Mouse (Mus musculus) CD4-positive, CD25-positive, alpha-beta regulatory T cell, adult 4 months (primary cell): Measurements from ENCODE around the gene Kpna6. TPM values are rescaled to one million over a fixed set of nuclear protein-coding genes. Genes with fewer than 3 reads are reported as not detected.

Experiments used
- ATAC-seq: one replicate; pipeline ENCODE4 v1.8.0; 2017
- polyA plus RNA-seq, 2 experiments: library from polyadenylated mRNA; unstranded; fragments of 100-300 nt; shearing (Covaris generic); gene quantifications; one replicate each; pipeline ENCODE4 v1.2.1; 2017

Kpna6 gene
- polyA plus RNA-seq, 2 experiments from 2014 or later = 11.8 to 12.0 TPM

DNA sequence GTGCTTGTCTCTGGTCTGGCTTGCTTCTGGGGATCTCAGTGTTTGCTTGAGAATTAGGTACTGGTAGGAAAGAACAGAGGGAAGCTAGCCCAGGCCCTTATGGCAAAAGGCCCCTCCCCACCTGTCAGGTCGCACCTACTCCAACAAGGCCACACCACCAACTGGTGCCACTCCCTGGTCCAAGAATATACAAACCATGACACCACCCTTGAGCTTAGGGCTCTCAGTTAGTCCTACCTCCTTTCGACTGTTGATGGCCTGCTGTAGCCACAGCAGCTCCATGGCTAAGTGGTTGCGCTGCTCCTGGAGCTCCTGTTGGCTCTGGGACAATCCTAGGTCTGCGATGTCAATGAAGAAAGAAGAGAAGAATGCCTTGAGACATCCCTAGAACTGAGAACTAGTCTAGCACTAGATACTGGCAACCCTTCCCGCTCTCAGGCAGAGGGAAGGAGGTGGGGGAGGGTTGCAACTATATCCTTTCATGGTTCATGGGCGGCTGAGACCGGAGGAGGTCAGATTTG is 55.4 kb downstream of the Kpna6 start:
- no peak for ATAC-seq

DNA sequence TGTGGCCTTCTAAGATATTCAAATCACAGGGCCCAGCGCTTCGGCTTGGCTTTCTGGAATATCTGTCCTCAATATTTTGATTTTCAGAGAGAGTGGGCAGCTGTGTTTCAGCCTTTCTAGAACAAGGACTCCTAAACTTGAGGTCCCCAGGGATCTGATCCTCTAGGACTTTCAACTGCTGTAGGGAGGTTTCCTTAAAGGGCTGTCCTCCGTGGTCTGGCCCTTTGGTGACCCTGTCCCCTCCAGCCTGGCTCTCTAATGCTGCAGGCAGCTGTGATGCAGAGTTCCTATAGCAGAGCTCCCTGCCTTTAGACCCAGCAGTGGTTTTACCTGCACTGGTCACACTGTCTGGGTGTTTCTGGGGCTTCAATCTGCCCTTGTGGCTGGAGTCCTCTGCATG is 55.9 kb downstream of the Kpna6 start:
- no peak for ATAC-seq

DNA sequence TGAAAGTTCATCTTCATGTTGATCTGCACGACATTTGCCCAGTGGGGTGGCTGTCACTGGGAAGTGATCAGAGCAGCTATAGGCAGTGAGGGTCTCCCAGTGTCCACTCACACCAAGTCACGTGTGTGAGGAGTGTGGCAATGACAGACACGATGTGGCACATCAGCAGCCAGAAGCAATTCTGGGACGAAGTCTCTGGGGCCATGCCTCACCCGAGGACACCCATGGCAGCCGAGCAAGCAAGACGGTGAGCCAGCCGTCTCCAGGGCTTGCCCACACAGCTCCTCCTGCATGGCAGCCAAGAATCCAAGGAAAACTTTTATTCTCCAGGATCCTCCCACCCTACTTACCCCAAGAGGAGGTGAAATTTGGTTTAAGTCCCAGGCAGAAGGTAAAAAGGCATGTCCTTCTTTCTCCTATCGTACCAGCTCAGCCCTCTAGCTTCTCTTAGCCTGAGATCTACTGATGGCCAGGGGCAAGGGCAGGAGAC is 56.7 kb downstream of the Kpna6 start:
- ATAC-seq = no peak

DNA sequence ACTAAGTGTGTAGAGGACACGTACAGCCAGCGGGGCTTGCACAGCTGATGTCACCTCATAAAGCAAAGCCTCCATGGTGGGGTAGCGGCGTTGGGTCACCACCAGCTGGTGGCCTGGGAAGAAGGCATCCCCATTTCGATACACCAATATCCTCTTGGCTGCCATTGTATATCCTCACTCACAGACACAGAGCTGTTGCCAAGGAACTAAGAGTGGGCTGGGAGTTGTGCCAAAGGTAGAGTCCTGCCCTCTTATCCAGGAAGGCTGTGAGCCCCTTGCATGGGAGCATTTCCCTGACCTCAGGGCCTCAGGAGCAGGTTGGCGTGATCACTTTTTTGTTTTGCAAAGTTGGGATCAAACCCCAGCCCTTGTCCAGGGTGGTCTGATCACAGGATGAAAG is 58.5 kb downstream of the Kpna6 start, which contains the start of gene Dcdc2b:
TSS of gene Dcdc2b (minus strand) at position 165 of the 400 bp plus-strand sequence.
- ATAC-seq = no peak

DNA sequence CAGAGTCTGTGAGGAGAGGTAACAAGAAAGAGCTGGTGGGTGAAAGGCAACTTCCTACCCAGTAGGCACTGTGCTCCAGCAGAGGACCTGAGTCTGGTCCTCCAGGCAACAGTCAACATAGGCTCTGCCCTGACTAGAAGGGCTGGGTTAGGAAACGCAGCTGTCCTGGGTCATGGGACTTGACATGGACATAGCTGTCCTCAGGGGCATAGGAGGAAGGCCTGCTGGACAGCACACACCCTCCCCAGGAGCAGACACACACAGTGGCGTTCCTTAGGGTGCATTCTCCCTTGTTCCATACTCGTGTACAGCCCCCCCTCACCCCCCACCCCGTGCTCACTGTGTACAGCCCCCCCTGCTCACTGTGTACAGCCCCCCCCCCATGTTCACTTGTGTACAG is 62.1 kb downstream of the Kpna6 start:
- ATAC-seq = no peak

DNA sequence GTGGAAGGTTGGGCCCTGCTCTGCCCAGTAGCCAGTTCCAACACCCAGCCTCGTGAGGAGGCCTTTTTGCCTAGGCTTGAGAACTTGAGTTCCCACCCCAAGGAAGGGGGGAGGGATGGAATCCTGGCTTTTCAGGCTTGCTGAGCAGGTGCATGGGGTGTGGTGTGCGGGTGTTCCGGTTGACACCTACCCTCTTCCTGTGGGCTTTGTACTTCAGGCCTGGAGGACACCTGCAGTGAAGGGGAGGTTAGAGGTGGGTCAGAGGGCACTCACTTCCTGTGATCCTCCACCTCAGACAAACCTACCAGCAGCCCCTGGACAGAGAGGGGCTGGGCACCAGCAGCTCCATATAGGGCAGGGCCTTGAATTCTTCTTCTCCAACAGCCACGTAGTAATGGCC is 62.5 kb downstream of the Kpna6 start:
- peak; percentile 48 for ATAC-seq

DNA sequence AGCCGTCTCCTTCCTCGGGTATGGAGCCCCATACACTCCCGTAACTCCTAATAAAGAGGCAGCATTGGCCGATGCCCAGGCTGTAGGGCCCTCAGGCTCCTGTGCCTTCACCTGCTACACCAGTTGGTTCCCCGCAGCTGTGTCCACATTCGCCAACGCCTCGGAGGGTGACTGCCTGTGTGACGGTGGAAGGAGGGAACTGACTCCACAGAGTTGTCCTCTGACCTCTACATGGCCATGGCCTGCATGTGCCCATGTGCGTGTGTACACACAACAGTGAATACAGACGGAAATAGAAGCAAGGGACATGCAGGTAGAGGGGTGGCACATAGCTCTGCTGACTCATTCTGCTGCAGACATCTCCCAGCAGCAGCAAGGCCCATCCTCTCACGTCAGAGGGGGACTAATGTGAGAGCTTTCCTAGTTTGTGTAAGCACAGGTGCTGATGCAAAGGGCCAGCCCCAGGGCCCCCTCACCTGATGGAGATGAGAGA is 63.4 kb downstream of the Kpna6 start:
- no peak for ATAC-seq

DNA sequence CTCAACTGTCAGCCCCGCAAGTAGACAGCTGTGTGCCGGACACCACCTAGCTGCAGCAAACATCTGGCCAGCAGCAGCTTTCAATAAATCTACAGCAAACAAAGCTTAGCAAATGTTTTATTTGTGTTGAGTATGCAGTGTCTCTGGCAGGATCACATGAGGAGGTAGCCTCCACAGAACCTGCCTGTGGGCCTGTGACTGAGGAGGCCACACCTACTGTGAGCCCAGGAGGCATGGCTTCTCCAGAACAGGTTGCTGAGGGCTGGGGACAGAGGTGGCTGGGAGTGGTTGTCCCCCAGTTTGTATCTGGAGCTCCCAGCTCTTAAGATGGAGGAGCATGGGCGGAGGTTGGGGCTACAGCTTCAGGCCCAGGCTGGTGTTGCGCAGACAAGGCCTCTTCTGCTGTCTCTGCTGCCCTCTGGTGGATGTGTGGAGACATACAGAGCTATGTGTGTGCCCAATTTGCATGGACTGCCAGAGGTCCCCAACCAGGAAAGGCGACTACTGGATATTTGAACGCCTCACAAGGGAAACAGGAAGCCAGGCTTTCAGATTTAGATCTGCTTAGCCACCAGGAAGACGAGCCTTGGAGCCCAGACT is 64.0 kb downstream of the Kpna6 start:
- peak; percentile 93 for ATAC-seq

DNA sequence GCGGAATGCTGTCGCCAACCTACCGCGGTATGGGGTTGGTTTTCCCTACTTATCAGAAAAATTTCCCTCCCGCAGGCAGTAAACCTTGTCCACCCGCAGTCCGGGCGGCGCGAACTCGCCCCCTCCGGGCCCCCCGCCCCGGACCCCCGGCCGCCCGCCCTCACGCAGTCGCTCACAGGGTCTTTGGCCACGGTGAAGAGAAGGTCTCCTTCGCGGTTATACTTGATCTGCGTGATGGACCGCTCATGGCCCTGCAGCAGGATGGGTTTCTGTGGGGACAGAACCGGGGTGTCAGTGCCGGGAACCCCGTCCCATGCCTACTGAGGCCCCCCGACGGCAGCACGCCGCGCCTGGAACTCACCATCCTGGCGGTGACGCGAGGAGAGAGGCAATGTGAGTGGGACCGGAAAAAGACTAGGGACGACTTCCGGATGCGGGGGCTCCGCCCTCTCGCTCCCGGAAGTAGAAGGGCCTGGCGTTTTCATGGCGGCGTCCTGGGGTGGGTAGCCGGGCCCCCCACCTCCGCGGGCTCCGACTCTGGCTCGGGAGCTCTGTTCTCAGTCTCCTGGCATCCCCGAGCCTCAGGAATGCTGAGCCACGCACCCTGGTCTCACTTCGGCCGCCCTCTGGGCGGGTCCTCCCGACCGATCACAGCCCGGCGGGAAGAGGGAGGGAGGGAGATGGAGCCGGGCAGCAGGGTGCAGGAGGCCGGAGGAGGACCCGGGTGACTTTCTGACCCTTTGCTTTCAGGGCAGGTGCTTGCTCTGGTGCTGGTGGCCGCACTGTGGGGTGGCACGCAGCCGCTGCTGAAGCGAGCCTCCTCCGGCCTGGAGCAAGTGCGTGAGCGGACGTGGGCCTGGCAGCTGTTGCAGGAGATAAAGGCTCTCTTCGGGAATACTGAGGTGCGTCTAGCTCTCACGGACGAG is 72.1 kb downstream of the Kpna6 start, which contains the start of the genes Eif3i and Tmem234:
TSS of gene Eif3i (minus strand) at position 416 of the 926 bp plus-strand sequence.
TSS of gene Tmem234 (plus strand) at position 436 of the 926 bp plus-strand sequence.
- peak; percentile 100 for ATAC-seq

Other genes with a start within 250 kb of the Kpna6 start
- not detected for gene Zbtb8b, start 231.9 kb downstream of the Kpna6 start, polyA plus RNA-seq
- gene Bsdc1, start 211.2 kb downstream of the Kpna6 start, polyA plus RNA-seq = 10 to 100 TPM; 30.8 to 37.9 TPM
- gene Tssk3, start 181.7 kb downstream of the Kpna6 start, polyA plus RNA-seq = not detected
- not detected for gene Fam229a, start 181.6 kb downstream of the Kpna6 start, polyA plus RNA-seq
- gene Marcksl1, start 159.2 kb downstream of the Kpna6 start, polyA plus RNA-seq = 1 to 10 TPM; 2.3 to 2.6 TPM
- 100 to 1,000 TPM; 270 to 328 TPM for gene Hdac1, start 130.1 kb downstream of the Kpna6 start, polyA plus RNA-seq
- 1,000 to 10,000 TPM; 1,549 to 2,173 TPM for gene Lck, start 99.1 kb downstream of the Kpna6 start, polyA plus RNA-seq
- gene Fam167b, start 94.2 kb downstream of the Kpna6 start, polyA plus RNA-seq = under 1 TPM in 1 of 2 experiments, not detected in 1; 0.86 TPM
- gene Eif3i, start 72.1 kb downstream of the Kpna6 start, polyA plus RNA-seq = 100 to 1,000 TPM; 337 to 353 TPM
- 100 to 1,000 TPM; 254 to 306 TPM for gene Tmem234, start 72.1 kb downstream of the Kpna6 start, polyA plus RNA-seq
- gene Dcdc2b, start 58.5 kb downstream of the Kpna6 start, polyA plus RNA-seq = 1 to 10 TPM; 3.9 to 7.0 TPM
- 10 to 100 TPM; 48.4 to 68.7 TPM for gene Iqcc, start 53.7 kb downstream of the Kpna6 start, polyA plus RNA-seq
- 10 to 100 TPM; 28.6 to 39.5 TPM for gene Ccdc28b, start 48.8 kb downstream of the Kpna6 start, polyA plus RNA-seq
- gene Txlna, start 31.7 kb downstream of the Kpna6 start, polyA plus RNA-seq = 10 to 100 TPM; 19.8 to 29.3 TPM
- 10 to 100 TPM in 1 of 2 experiments, 1 to 10 TPM in 1; 8.1 to 16.8 TPM for gene Tmem39b, start 24.1 kb upstream of the Kpna6 start, polyA plus RNA-seq
- 10 to 100 TPM; 24.8 to 39.1 TPM for gene Khdrbs1, start 69.5 kb upstream of the Kpna6 start, polyA plus RNA-seq
- 1,000 to 10,000 TPM; 1,309 to 1,442 TPM for gene Ptp4a2, start 138.5 kb upstream of the Kpna6 start, polyA plus RNA-seq